Mouse (Mus musculus) neural tube, embryonic 11.5 days (tissue): ENCODE measurements around the gene Myadml2. TPM values are rescaled to one million over a fixed set of nuclear protein-coding genes. Genes with fewer than 3 reads are reported as not detected.

Experiments
- ATAC-seq: fragments of 200-750 bp; cut with Nextera tagmentation; 2 replicates; pipeline ENCODE4 v1.8.0; 2017; ENCODE audit warnings: moderate number of reproducible peaks, mild to moderate bottlenecking, moderate TSS enrichment, moderate library complexity; ENCODE audit not compliant: insufficient read depth, low FRiP score, low TSS enrichment
- DNase-seq: peaks from one replicate; pipeline ENCODE4 v3.0.0-alpha.2; 2015; ENCODE audit warnings: low spot score
- H3K27ac ChIP-seq: fragments of 300-500 bp; sonication (generic); 2 replicates; pipeline ENCODE4 v1.5.1; 2014; ENCODE audit warnings: low read depth, mild to moderate bottlenecking, low read length
- H3K27me3 ChIP-seq: fragments of 300-500 bp; sonication (generic); 2 replicates; pipeline ENCODE4 v1.6.1; 2014; ENCODE audit warnings: mild to moderate bottlenecking, low read length, mixed read lengths; ENCODE audit not compliant: control insufficient read depth, insufficient read depth
- H3K36me3 ChIP-seq: fragments of 300-500 bp; sonication (generic); 2 replicates; pipeline ENCODE4 v1.6.1; 2014; ENCODE audit warnings: mild to moderate bottlenecking, low read length, moderate library complexity, mixed read lengths; ENCODE audit not compliant: control insufficient read depth, insufficient read depth
- H3K4me1 ChIP-seq: fragments of 300-500 bp; sonication (generic); 2 replicates; pipeline ENCODE4 v1.6.1; 2014; ENCODE audit warnings: low read length, mixed read lengths; ENCODE audit not compliant: control insufficient read depth, insufficient read depth
- H3K4me2 ChIP-seq: fragments of 300-500 bp; sonication (generic); 2 replicates; pipeline ENCODE4 v1.6.1; 2014; ENCODE audit warnings: low read depth, mild to moderate bottlenecking, moderate library complexity
- H3K4me3 ChIP-seq: fragments of 300-500 bp; sonication (generic); 2 replicates; pipeline ENCODE4 v1.5.1; 2014; ENCODE audit warnings: low read depth, low read length
- H3K9ac ChIP-seq: fragments of 300-500 bp; sonication (generic); 2 replicates; pipeline ENCODE4 v1.6.1; 2014; ENCODE audit warnings: mild to moderate bottlenecking, low read length
- H3K9me3 ChIP-seq: fragments of 300-500 bp; sonication (generic); 2 replicates; pipeline ENCODE4 v1.6.1; 2016; ENCODE audit warnings: low read length; ENCODE audit not compliant: control insufficient read depth
- WGBS: fragments of 180-500 bp; shearing (Covaris S2); extraction: QIAGEN DNeasy Blood & Tissue Kit; methylation state at CpG from one replicate; pipeline ENCODE4 v1.1.7; 2014; 5-methylcytosine and 5-hydroxymethylcytosine counted together
- polyA plus RNA-seq: library from polyadenylated mRNA; unstranded; fragments of >200 nt; fragmentation: Nextera tagmentation; extraction: Ambion mirVana; gene quantifications from 2 replicates; pipeline ENCODE4 v1.2.1, GENCODE M21; 2014

Myadml2 gene
- polyA plus RNA-seq, 1 experiment from 2014 or later = not detected

GRCm38 (mm10) chr11:120613976-120614375, 34.0 kb downstream of the Myadml2 start:
- Histone ChIP-seq H3K36me3 (peaks cover 14% of the 10 kb centered on the region), H3K9me3 (no peaks in the 10 kb centered on the region), H3K4me1 (peaks cover 9% of the 10 kb centered on the region), H3K4me3 (no peak overlapping the region), H3K9ac (no peak overlapping the region), H3K27me3 (no peaks in the 10 kb centered on the region), H3K27ac (no peak overlapping the region), H3K4me2 (no peak overlapping the region)
- whole genome bisulfite sequencing = 88% methylated on average over 8 of the region's 8 CpGs
- ATAC-seq = no peak
- no peak for DNase-seq

- Histone ChIP-seq H3K27me3 (no peaks in the 10 kb centered on the region), H3K4me1 (peaks cover 13% of the 10 kb centered on the region), H3K36me3 (peaks cover 11% of the 10 kb centered on the region), H3K9ac (no peak overlapping the region), H3K27ac (no peak overlapping the region), H3K4me3 (no peak overlapping the region), H3K4me2 (no peak overlapping the region), H3K9me3 (no peaks in the 10 kb centered on the region)
- WGBS = 88% methylated on average over 10 of the region's 10 CpGs
- ATAC-seq (no peak), DNase-seq (no peak)
These were observed 34.4 kb downstream of the Myadml2 start for GRCm38 (mm10) chr11:120613481-120613972.

GRCm38 (mm10) chr11:120612763-120613162, 35.2 kb downstream of the Myadml2 start:
- Histone ChIP-seq H3K27ac (no peak overlapping the region), H3K36me3 (peaks cover 9% of the 10 kb centered on the region), H3K4me3 (no peak overlapping the region), H3K4me1 (peaks cover 18% of the 10 kb centered on the region), H3K4me2 (no peak overlapping the region), H3K27me3 (0 out of 2 replicates have a peak, but pooled peaks cover 2% of the 10 kb centered on the region), H3K9me3 (no peaks in the 10 kb centered on the region), H3K9ac (no peak overlapping the region)
- WGBS = 48% methylated on average over 6 of the region's 6 CpGs
- ATAC-seq (no peak), DNase-seq (peak; percentile 65)

GRCm38 (mm10) chr11:120610477-120611046, 37.4 kb downstream of the Myadml2 start:
- Histone ChIP-seq H3K9me3 (no peaks in the 10 kb centered on the region), H3K27me3 (0 out of 2 replicates have a peak, but pooled peaks cover 2% of the 10 kb centered on the region), H3K9ac (no peak overlapping the region), H3K4me3 (no peak overlapping the region), H3K27ac (no peak overlapping the region), H3K36me3 (peaks cover 11% of the 10 kb centered on the region), H3K4me2 (no peak overlapping the region), H3K4me1 (peaks cover 9% of the 10 kb centered on the region)
- no peak for DNase-seq
- ATAC-seq = no peak
- 93% methylated on average over 9 of the region's 9 CpGs for WGBS

- Histone ChIP-seq H3K4me2 (no peak overlapping the region), H3K9ac (no peak overlapping the region), H3K27me3 (0 out of 2 replicates have a peak, but pooled peaks cover 2% of the 10 kb centered on the region), H3K4me3 (no peak overlapping the region), H3K36me3 (peaks cover 14% of the 10 kb centered on the region), H3K9me3 (no peaks in the 10 kb centered on the region), H3K27ac (no peak overlapping the region), H3K4me1 (peaks cover 9% of the 10 kb centered on the region; the same call in 1 of the 2 replicates)
- ATAC-seq = no peak
- DNase-seq = no peak
- 34% methylated on average over 8 of the region's 8 CpGs for WGBS
These were observed 38.7 kb downstream of the Myadml2 start for GRCm38 (mm10) chr11:120609250-120609649.

- no peak for ATAC-seq
- Histone ChIP-seq H3K4me2 (peak within 1 kb of the TSS; percentile 44), H3K36me3 (peaks cover 14% of the 10 kb centered on the region), H3K9ac (peak within 1 kb of the TSS; percentile 47), H3K27me3 (0 out of 2 replicates have a peak, but pooled peaks cover 2% of the 10 kb centered on the region), H3K4me3 (peak within 1 kb of the TSS; percentile 21), H3K9me3 (no peaks in the 10 kb centered on the region), H3K27ac (no peak within 1 kb of the TSS), H3K4me1 (peaks cover 9% of the 10 kb centered on the region; the same call in 1 of the 2 replicates)
- no peak for DNase-seq
- 6% methylated on average over 44 of the region's 45 CpGs for WGBS
These were observed 39.5 kb downstream of the Myadml2 start, which contains the start of gene Npb for GRCm38 (mm10) chr11:120608241-120609034. Gene Npb (plus strand): TSS chr11:120608477.

- H3K9me3 ChIP-seq = no peaks in the 10 kb centered on the region
- H3K4me2 ChIP-seq = no peak overlapping the region
- peaks cover 9% of the 10 kb centered on the region; the same call in 1 of the 2 replicates for H3K4me1 ChIP-seq
- H3K27ac ChIP-seq = no peak overlapping the region
- peaks cover 17% of the 10 kb centered on the region for H3K36me3 ChIP-seq
- H3K4me3 ChIP-seq = no peak overlapping the region
- no peak for DNase-seq
- H3K9ac ChIP-seq = no peak overlapping the region
- no peak for ATAC-seq
- H3K27me3 ChIP-seq = 0 out of 2 replicates have a peak, but pooled peaks cover 2% of the 10 kb centered on the region
- 77% methylated on average over 4 of the region's 4 CpGs for WGBS
These were observed 41.2 kb downstream of the Myadml2 start for GRCm38 (mm10) chr11:120606764-120607163.

- H3K9ac ChIP-seq = no peak overlapping the region
- ATAC-seq (no peak), DNase-seq (no peak)
- H3K36me3 ChIP-seq = peaks cover 12% of the 10 kb centered on the region
- no peaks in the 10 kb centered on the region for H3K9me3 ChIP-seq
- H3K27me3 ChIP-seq = 0 out of 2 replicates have a peak, but pooled peaks cover 2% of the 10 kb centered on the region
- peaks cover 9% of the 10 kb centered on the region; the same call in 1 of the 2 replicates for H3K4me1 ChIP-seq
- no peak overlapping the region for H3K4me2 ChIP-seq
- no peak overlapping the region for H3K4me3 ChIP-seq
- H3K27ac ChIP-seq = no peak overlapping the region
- 95% methylated on average over 7 of the region's 7 CpGs for WGBS
These were observed 42.3 kb downstream of the Myadml2 start for GRCm38 (mm10) chr11:120605667-120606066.
